Mouse (Mus musculus) thymus, adult 18-20 months (tissue): ENCODE measurements around the gene Scrg1.
"Not testable (repeated sequence)": the region's sequence is repeated elsewhere in the genome, so short reads cannot be mapped to it uniquely, and the experiment has no call there.

Experiments used
- DNase-seq, 2 experiments: peaks; one replicate each; pipeline ENCODE4 v3.0.0; 2022; ENCODE audit warnings: mixed read lengths in 2 of 2

Scrg1 gene

GRCm38 (mm10) chr8:57455765-57456164, at the start of gene Scrg1:
Gene Scrg1 (plus strand): TSS chr8:57455923.
- no peak for DNase-seq

GRCm38 (mm10) chr8:57406366-57406765, 49.4 kb upstream of the Scrg1 start:
- DNase-seq, result no peak

- DNase-seq, result no peak
Measured at GRCm38 (mm10) chr8:57409333-57409732, 46.4 kb upstream of the Scrg1 start.

GRCm38 (mm10) chr8:57409779-57410472, 45.8 kb upstream of the Scrg1 start:
- no peak for DNase-seq

- no peak for DNase-seq
Measured at GRCm38 (mm10) chr8:57410473-57410863, 45.3 kb upstream of the Scrg1 start.

- DNase-seq, result no peak
Measured at GRCm38 (mm10) chr8:57411366-57411765, 44.4 kb upstream of the Scrg1 start.

- no peak for DNase-seq
Measured at GRCm38 (mm10) chr8:57416827-57417226, 38.9 kb upstream of the Scrg1 start.

- no peak for DNase-seq
Measured at GRCm38 (mm10) chr8:57426074-57426473, 29.6 kb upstream of the Scrg1 start.

- DNase-seq, result peak in 1 of 2 experiments; percentile 5
Measured at GRCm38 (mm10) chr8:57427581-57428366, 27.9 kb upstream of the Scrg1 start.

GRCm38 (mm10) chr8:57428566-57428965, 27.2 kb upstream of the Scrg1 start:
- no peak for DNase-seq

- DNase-seq, result peak; percentile 11 to 14
Measured at GRCm38 (mm10) chr8:57429166-57429887, 26.4 kb upstream of the Scrg1 start.

GRCm38 (mm10) chr8:57429888-57430274, 25.8 kb upstream of the Scrg1 start:
- DNase-seq, result not testable (repeated sequence)

- no peak for DNase-seq
Measured at GRCm38 (mm10) chr8:57430901-57431300, 24.8 kb upstream of the Scrg1 start.

- no peak for DNase-seq
Measured at GRCm38 (mm10) chr8:57432802-57433201, 22.9 kb upstream of the Scrg1 start.

- DNase-seq, result peak in 1 of 2 experiments; percentile 4
Measured at GRCm38 (mm10) chr8:57435768-57436436, 19.8 kb upstream of the Scrg1 start.

GRCm38 (mm10) chr8:57436437-57436796, 19.3 kb upstream of the Scrg1 start:
- no peak for DNase-seq

- DNase-seq, result no peak
Measured at GRCm38 (mm10) chr8:57441131-57441530, 14.6 kb upstream of the Scrg1 start.

- DNase-seq, result no peak
Measured at GRCm38 (mm10) chr8:57441556-57441955, 14.2 kb upstream of the Scrg1 start.

GRCm38 (mm10) chr8:57443289-57443688, 12.4 kb upstream of the Scrg1 start:
- DNase-seq, result no peak

GRCm38 (mm10) chr8:57445901-57446300, 9.8 kb upstream of the Scrg1 start:
- not testable (repeated sequence) for DNase-seq

GRCm38 (mm10) chr8:57450726-57451125, 5.0 kb upstream of the Scrg1 start:
- no peak for DNase-seq

GRCm38 (mm10) chr8:57451896-57452295, 3.8 kb upstream of the Scrg1 start:
- DNase-seq, result no peak

- no peak for DNase-seq
Measured at GRCm38 (mm10) chr8:57453361-57453760, 2.4 kb upstream of the Scrg1 start.
